Comparison of ENCODE assay signal across 8 mouse cellular contexts in the genomic region with DNA sequence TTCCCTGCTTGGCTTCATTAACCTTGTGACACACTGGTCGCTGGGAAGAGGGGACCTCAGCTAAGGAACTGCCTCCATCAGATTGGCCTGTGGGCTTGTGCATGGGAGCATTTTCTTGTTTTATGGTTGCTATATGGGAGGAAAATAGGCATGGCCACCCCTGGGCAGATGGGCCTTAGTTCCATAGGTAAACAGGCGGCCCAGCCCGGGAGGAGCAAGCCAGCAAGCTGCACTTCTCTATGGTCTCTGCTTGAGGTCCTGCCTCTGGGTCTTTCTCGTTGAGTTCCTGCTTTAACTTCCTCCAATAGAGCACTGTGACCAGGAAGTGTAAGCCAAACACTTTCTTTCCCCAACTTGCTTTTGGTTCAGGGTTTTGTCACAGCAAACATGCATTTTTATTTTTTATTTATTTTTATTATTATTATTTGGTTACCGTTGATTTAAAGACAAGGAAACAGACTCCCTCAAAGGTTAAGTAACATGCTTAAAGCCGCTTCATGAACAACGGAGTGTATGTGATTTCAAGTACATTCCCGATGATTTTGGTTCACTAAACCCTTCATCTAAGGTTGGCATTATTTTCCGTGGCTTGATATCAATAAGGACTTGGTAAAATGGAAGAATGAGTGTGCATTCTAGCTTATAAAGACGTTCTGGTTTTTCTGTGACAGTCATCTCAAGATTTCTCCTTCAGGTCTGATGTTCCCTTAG. TPM values are rescaled to one million over a fixed set of nuclear protein-coding genes. Genes with fewer than 3 reads are reported as not detected.
DNase-seq lines count a peak whose midpoint lies in the region; ATAC-seq and TF ChIP-seq lines count a peak whose summit lies in the region.

No protein-coding gene starts in this region.

- TF ChIP-seq POLR2A in small intestine, adult 2 months (IDR thresholded peaks at IDR 0.05; ENCODE audit: low read depth, low read length), result 0 out of 2 replicates have a peak, but pooled peaks have one; percentile 3

- H3K4me2 ChIP-seq in embryonic facial prominence, embryonic 15.5 days (replicated peaks), result peak overlapping the region; percentile 63
- peak overlapping the region; percentile 80 for H3K4me2 ChIP-seq in hindbrain, embryonic 15.5 days
- peak overlapping the region; percentile 77 for H3K4me2 ChIP-seq in lung, embryonic 15.5 days

- H3K36me3 ChIP-seq in C2C12 (ENCODE audit: control insufficient read depth, insufficient read depth), result no peaks in the 10 kb centered on the region
- H3K36me3 ChIP-seq in embryonic facial prominence, embryonic 15.5 days, result peaks cover 6% of the 10 kb centered on the region; the same call in 1 of the 2 replicates
- H3K36me3 ChIP-seq in hindbrain, embryonic 15.5 days, result no peaks in the 10 kb centered on the region
- no peaks in the 10 kb centered on the region for H3K36me3 ChIP-seq in lung, embryonic 15.5 days
- H3K36me3 ChIP-seq in small intestine, adult 2 months (ENCODE audit: control insufficient read depth, insufficient read depth, low read length), result no peaks in the 10 kb centered on the region; the same call in 1 of the 2 replicates

- H3K79me2 ChIP-seq in C2C12 (ENCODE audit: control insufficient read depth, insufficient read depth), result peaks cover 8% of the 10 kb centered on the region

- no peak for TF ChIP-seq CTCF in C2C12 (IDR thresholded peaks at IDR 0.05; ENCODE audit: control insufficient read depth, insufficient read depth, insufficient read length)
- TF ChIP-seq CTCF in small intestine, adult 2 months (IDR thresholded peaks at IDR 0.05; ENCODE audit: extremely low read depth, insufficient read length, insufficient replicate concordance, low read depth, low read length), result no peak

- no peak overlapping the region; the same call in 1 of the 2 replicates for H3K9ac ChIP-seq in embryonic facial prominence, embryonic 15.5 days
- peak overlapping the region; percentile 70 for H3K9ac ChIP-seq in hindbrain, embryonic 15.5 days
- peak overlapping the region; percentile 51 for H3K9ac ChIP-seq in lung, embryonic 15.5 days

- peak; percentile 13 for ATAC-seq in frontal cortex, adult (ENCODE audit: low TSS enrichment)
- ATAC-seq in embryonic facial prominence, embryonic 15.5 days (ENCODE audit: insufficient number of reproducible peaks, low FRiP score, low TSS enrichment, low read depth), result no peak
- peak; percentile 65 for ATAC-seq in hindbrain, embryonic 15.5 days (ENCODE audit: low FRiP score, low read depth)
- peak; percentile 40; the same call in 1 of the 2 replicates for ATAC-seq in lung, embryonic 15.5 days (ENCODE audit: borderline replicate concordance, extremely low read depth, low FRiP score, low TSS enrichment)

- peak overlapping the region; percentile 42 for H3ac ChIP-seq in C2C12 (ENCODE audit: control insufficient read depth, insufficient read length, low read depth)

- no peaks in the 10 kb centered on the region for H3K27me3 ChIP-seq in C2C12 (ENCODE audit: control insufficient read depth, insufficient read depth, insufficient read length)
- no peaks in the 10 kb centered on the region for H3K27me3 ChIP-seq in embryonic facial prominence, embryonic 15.5 days
- H3K27me3 ChIP-seq in hindbrain, embryonic 15.5 days, result no peaks in the 10 kb centered on the region
- no peaks in the 10 kb centered on the region for H3K27me3 ChIP-seq in lung, embryonic 15.5 days
- H3K27me3 ChIP-seq in small intestine, adult 2 months (ENCODE audit: control insufficient read depth, insufficient read depth, low read length), result no peaks in the 10 kb centered on the region

- H3K4me3 ChIP-seq in C2C12 (ENCODE audit: insufficient read depth, poor library complexity, severe bottlenecking), result peak overlapping the region; percentile 38
- H3K4me3 ChIP-seq in embryonic facial prominence, embryonic 15.5 days (replicated peaks), result peak overlapping the region; percentile 82
- peak overlapping the region; percentile 84 for H3K4me3 ChIP-seq in hindbrain, embryonic 15.5 days
- peak overlapping the region; percentile 77 for H3K4me3 ChIP-seq in lung, embryonic 15.5 days
- peak overlapping the region; percentile 67 for H3K4me3 ChIP-seq in small intestine, adult 2 months (ENCODE audit: low read depth, low read length)

- H3K9me3 ChIP-seq in embryonic facial prominence, embryonic 15.5 days (replicated peaks), result no peaks in the 10 kb centered on the region
- H3K9me3 ChIP-seq in hindbrain, embryonic 15.5 days, result no peaks in the 10 kb centered on the region
- no peaks in the 10 kb centered on the region for H3K9me3 ChIP-seq in lung, embryonic 15.5 days

- peak overlapping the region; percentile 94 for H3K27ac ChIP-seq in embryonic facial prominence, embryonic 15.5 days (replicated peaks)
- H3K27ac ChIP-seq in hindbrain, embryonic 15.5 days (replicated peaks), result peak overlapping the region; percentile 91
- H3K27ac ChIP-seq in lung, embryonic 15.5 days, result peak overlapping the region; percentile 90
- H3K27ac ChIP-seq in small intestine, adult 2 months (ENCODE audit: insufficient read depth, low read depth, low read length), result peak overlapping the region; percentile 48

- no peak for DNase-seq in frontal cortex, postnatal 14 days (ENCODE audit: low spot score in 2 of 2)
- no peak for DNase-seq in right cerebral cortex, postnatal 25 days

- 62% methylated on average over 10 of the region's 10 CpGs for WGBS in embryonic facial prominence, embryonic 15.5 days
- WGBS in hindbrain, embryonic 15.5 days, result 58% methylated on average over 10 of the region's 10 CpGs
- WGBS in lung, embryonic 15.5 days, result 58% methylated on average over 10 of the region's 10 CpGs
- WGBS in small intestine, adult 2 months, result 55% methylated on average over 10 of the region's 10 CpGs

- peaks cover 1% of the 10 kb centered on the region for H3K79me3 ChIP-seq in C2C12 (ENCODE audit: low read depth)

- 0 out of 2 replicates have a peak, but pooled peaks cover 11% of the 10 kb centered on the region for H3K4me1 ChIP-seq in embryonic facial prominence, embryonic 15.5 days
- peaks cover 19% of the 10 kb centered on the region for H3K4me1 ChIP-seq in hindbrain, embryonic 15.5 days (replicated peaks)
- 0 out of 2 replicates have a peak, but pooled peaks cover 8% of the 10 kb centered on the region for H3K4me1 ChIP-seq in lung, embryonic 15.5 days
- H3K4me1 ChIP-seq in small intestine, adult 2 months (ENCODE audit: control insufficient read depth, insufficient read depth, insufficient read length, low read length), result peaks cover 3% of the 10 kb centered on the region; the same call in 1 of the 2 replicates

TF ChIP-seq in C2C12, 6 proteins besides CTCF, POLR2A, EP300 and RAD21:
- TF ChIP-seq MYOD1 (IDR thresholded peaks at IDR 0.05; ENCODE audit: control insufficient read depth, insufficient read length, low read depth), result no peak
- no peak for TF ChIP-seq MAX (IDR thresholded peaks at IDR 0.05)
- no peak for TF ChIP-seq CEBPB (IDR thresholded peaks at IDR 0.05; ENCODE audit: low read depth)
- no peak for TF ChIP-seq USF1 (IDR thresholded peaks at IDR 0.05; ENCODE audit: low read depth)
TF ChIP-seq in C2C12: peak in this region for 0.

RNA-seq across cellular contexts. Expression of a gene that starts 0.7 kb away (rescaled TPM):
- polyA plus RNA-seq in C2C12 (2012; fragmentation: generic; extraction: Trizol), result 8.7 TPM
- polyA plus RNA-seq in embryonic facial prominence, embryonic 15.5 days (2015; fragmentation: Nextera tagmentation; extraction: Ambion mirVana), result 23.3 and 23.5 TPM in 2 replicates
- polyA plus RNA-seq in hindbrain, embryonic 15.5 days (2015; fragmentation: Nextera tagmentation; extraction: Ambion mirVana), result 13.9 and 15.0 TPM in 2 replicates
- 14.3 and 17.7 TPM in 2 replicates for polyA plus RNA-seq in lung, embryonic 15.5 days (2015; fragmentation: Nextera tagmentation; extraction: Ambion mirVana)
- polyA plus RNA-seq in small intestine, adult 2 months (2012; rRNA removed), result 1.6 and 1.9 TPM in 2 replicates

RNA-seq across cellular contexts. Expression of a gene that starts 50.6 kb away (rescaled TPM):
- 13.1 TPM for polyA plus RNA-seq in C2C12 (2012; fragmentation: generic; extraction: Trizol)
- 16.9 and 18.9 TPM in 2 replicates for polyA plus RNA-seq in embryonic facial prominence, embryonic 15.5 days (2015; fragmentation: Nextera tagmentation; extraction: Ambion mirVana)
- polyA plus RNA-seq in hindbrain, embryonic 15.5 days (2015; fragmentation: Nextera tagmentation; extraction: Ambion mirVana), result 5.5 and 6.6 TPM in 2 replicates
- polyA plus RNA-seq in lung, embryonic 15.5 days (2015; fragmentation: Nextera tagmentation; extraction: Ambion mirVana), result 7.3 and 8.7 TPM in 2 replicates
- polyA plus RNA-seq in small intestine, adult 2 months (2012; rRNA removed), result 19.5 and 23.1 TPM in 2 replicates
